Mouse (Mus musculus): ENCODE data around the gene Mrpl50. TPM values are rescaled to one million over a fixed set of nuclear protein-coding genes. Genes with fewer than 3 reads are reported as not detected.

Gene Mrpl50
- 242 TPM for polyA plus RNA-seq (2014; fragmentation: Illumina TruSeq; extraction: RNeasy Lipid Tissue Mini Kit (QIAGEN cat#74804); ENCODE audit: low read depth, low replicate concordance)

GRCm38 (mm10) chr4:49520572-49521340, at the start of gene Mrpl50, which contains the start of gene Zfp189:
TSS of gene Mrpl50 (minus strand) at chr4:49521093.
TSS of gene Zfp189 (plus strand) at chr4:49521176.

GRCm38 (mm10) chr4:49549383-49549782, 28.5 kb upstream of the Mrpl50 start, which contains the start of gene Aldob:
TSS of gene Aldob (minus strand) at chr4:49549546.

GRCm38 (mm10) chr4:49506386-49506785, 14.5 kb downstream of the Mrpl50 start, which contains the start of gene Baat:
TSS of gene Baat (minus strand) at chr4:49506557.

GRCm38 (mm10) chr4:49473435-49474100, 47.3 kb downstream of the Mrpl50 start, which contains the start of gene Acnat1:
TSS of gene Acnat1 (minus strand) at chr4:49473912.

Other genes starting within 250 kb of the Mrpl50 start
- gene Acnat2, start 112.9 kb downstream of the Mrpl50 start, polyA plus RNA-seq (2014; fragmentation: Illumina TruSeq; extraction: RNeasy Lipid Tissue Mini Kit (QIAGEN cat#74804); ENCODE audit: low read depth, low replicate concordance) = 174 TPM
- 96.6 TPM for gene Acnat1, start 47.2 kb downstream of the Mrpl50 start, polyA plus RNA-seq (2014; fragmentation: Illumina TruSeq; extraction: RNeasy Lipid Tissue Mini Kit (QIAGEN cat#74804); ENCODE audit: low read depth, low replicate concordance)
- gene Baat, start 14.5 kb downstream of the Mrpl50 start, polyA plus RNA-seq (2014; fragmentation: Illumina TruSeq; extraction: RNeasy Lipid Tissue Mini Kit (QIAGEN cat#74804); ENCODE audit: low read depth, low replicate concordance) = 11.2 TPM
- gene Zfp189, start 83 bp upstream of the Mrpl50 start, polyA plus RNA-seq (2014; fragmentation: Illumina TruSeq; extraction: RNeasy Lipid Tissue Mini Kit (QIAGEN cat#74804); ENCODE audit: low read depth, low replicate concordance) = 23.4 TPM
- 8,084 TPM for gene Aldob, start 28.5 kb upstream of the Mrpl50 start, polyA plus RNA-seq (2014; fragmentation: Illumina TruSeq; extraction: RNeasy Lipid Tissue Mini Kit (QIAGEN cat#74804); ENCODE audit: low read depth, low replicate concordance)
- 7.1 TPM for gene Tmem246, start 76.8 kb upstream of the Mrpl50 start, polyA plus RNA-seq (2014; fragmentation: Illumina TruSeq; extraction: RNeasy Lipid Tissue Mini Kit (QIAGEN cat#74804); ENCODE audit: low read depth, low replicate concordance)
- 46.1 TPM for gene Rnf20, start 110.9 kb upstream of the Mrpl50 start, polyA plus RNA-seq (2014; fragmentation: Illumina TruSeq; extraction: RNeasy Lipid Tissue Mini Kit (QIAGEN cat#74804); ENCODE audit: low read depth, low replicate concordance)
- gene Ppp3r2, start 160.9 kb upstream of the Mrpl50 start, polyA plus RNA-seq (2014; fragmentation: Illumina TruSeq; extraction: RNeasy Lipid Tissue Mini Kit (QIAGEN cat#74804); ENCODE audit: low read depth, low replicate concordance) = not detected